Mouse (Mus musculus): Measurements from ENCODE around the gene Tbata.

The Tbata gene

GRCm38 (mm10) chr10:61143343-61143742 is 28.4 kb upstream of the Tbata start:
- H3K27me3 ChIP-seq (ENCODE audit: insufficient read depth, low read length): no peaks in the 10 kb centered on the region
- no peaks in the 10 kb centered on the region for H3K9me3 ChIP-seq (ENCODE audit: low read length)
- no peak overlapping the region for H3K4me3 ChIP-seq (replicated peaks; ENCODE audit: low read length)
- TF ChIP-seq POU5F1 (IDR thresholded peaks at IDR 0.05; ENCODE audit: borderline replicate concordance, low read length) (no peak), CTCF (conservative IDR thresholded peaks at IDR 0.05; ENCODE audit: low read length) (no peak), NANOG (IDR thresholded peaks at IDR 0.05; ENCODE audit: borderline replicate concordance, low read length) (no peak)
- H3K36me3 ChIP-seq (ENCODE audit: insufficient read depth, low read length): peaks cover 27% of the 10 kb centered on the region; the same call in 1 of the 2 replicates
- H3K4me1 ChIP-seq (replicated peaks; ENCODE audit: low read depth, low read length): peaks cover 18% of the 10 kb centered on the region

- peaks cover 29% of the 10 kb centered on the region for H3K4me1 ChIP-seq (replicated peaks; ENCODE audit: low read depth, low read length)
- H3K4me3 ChIP-seq (replicated peaks; ENCODE audit: low read length): peak overlapping the region; percentile 92
- no peaks in the 10 kb centered on the region for H3K9me3 ChIP-seq (ENCODE audit: low read length)
- H3K27me3 ChIP-seq (ENCODE audit: insufficient read depth, low read length): no peaks in the 10 kb centered on the region
- H3K36me3 ChIP-seq (ENCODE audit: insufficient read depth, low read length): peaks cover 22% of the 10 kb centered on the region; the same call in 1 of the 2 replicates
- TF ChIP-seq NANOG (IDR thresholded peaks at IDR 0.05; ENCODE audit: borderline replicate concordance, low read length): peak; percentile 45; the same call in 1 of the 2 replicates
- no peak for TF ChIP-seq POU5F1 (IDR thresholded peaks at IDR 0.05; ENCODE audit: borderline replicate concordance, low read length)
Measured at GRCm38 (mm10) chr10:61145766-61146118, 26.0 kb upstream of the Tbata start.

- no peaks in the 10 kb centered on the region for H3K9me3 ChIP-seq (ENCODE audit: low read length)
- no peak for TF ChIP-seq NANOG (IDR thresholded peaks at IDR 0.05; ENCODE audit: borderline replicate concordance, low read length)
- TF ChIP-seq POU5F1 (IDR thresholded peaks at IDR 0.05; ENCODE audit: borderline replicate concordance, low read length): no peak
- TF ChIP-seq CTCF (conservative IDR thresholded peaks at IDR 0.05; ENCODE audit: low read length): no peak
- peaks cover 18% of the 10 kb centered on the region; the same call in 1 of the 2 replicates for H3K36me3 ChIP-seq (ENCODE audit: insufficient read depth, low read length)
- no peaks in the 10 kb centered on the region for H3K27me3 ChIP-seq (ENCODE audit: insufficient read depth, low read length)
- peak overlapping the region; percentile 92 for H3K4me3 ChIP-seq (replicated peaks; ENCODE audit: low read length)
- H3K4me1 ChIP-seq (replicated peaks; ENCODE audit: low read depth, low read length): peaks cover 29% of the 10 kb centered on the region
Measured at GRCm38 (mm10) chr10:61146119-61146806, 25.5 kb upstream of the Tbata start.

GRCm38 (mm10) chr10:61146807-61147156 is 25.0 kb upstream of the Tbata start:
- TF ChIP-seq CTCF (conservative IDR thresholded peaks at IDR 0.05; ENCODE audit: low read length): no peak
- no peak for TF ChIP-seq POU5F1 (IDR thresholded peaks at IDR 0.05; ENCODE audit: borderline replicate concordance, low read length)
- no peaks in the 10 kb centered on the region for H3K9me3 ChIP-seq (ENCODE audit: low read length)
- peaks cover 13% of the 10 kb centered on the region; the same call in 1 of the 2 replicates for H3K36me3 ChIP-seq (ENCODE audit: insufficient read depth, low read length)

GRCm38 (mm10) chr10:61147157-61148040 is 24.4 kb upstream of the Tbata start, which contains the start of gene Sgpl1:
Sgpl1 (minus strand) TSS chr10:61147703.
- Histone ChIP-seq H3K27me3 (ENCODE audit: insufficient read depth, low read length) (no peaks in the 10 kb centered on the region), H3K4me3 (replicated peaks; ENCODE audit: low read length) (peak within 1 kb of the TSS; percentile 92), H3K9me3 (ENCODE audit: low read length) (no peaks in the 10 kb centered on the region), H3K36me3 (ENCODE audit: insufficient read depth, low read length) (peaks cover 13% of the 10 kb centered on the region; the same call in 1 of the 2 replicates), H3K4me1 (replicated peaks; ENCODE audit: low read depth, low read length) (peaks cover 29% of the 10 kb centered on the region)
- TF ChIP-seq NANOG (IDR thresholded peaks at IDR 0.05; ENCODE audit: borderline replicate concordance, low read length): no peak
- peak; percentile 28; the same call in 1 of the 2 replicates for TF ChIP-seq CTCF (conservative IDR thresholded peaks at IDR 0.05; ENCODE audit: low read length)
- no peak for TF ChIP-seq POU5F1 (IDR thresholded peaks at IDR 0.05; ENCODE audit: borderline replicate concordance, low read length)

More at GRCm38 (mm10) chr10:61146807-61147156, 25.0 kb upstream of the Tbata start:
- H3K4me1 ChIP-seq (replicated peaks; ENCODE audit: low read depth, low read length): peaks cover 29% of the 10 kb centered on the region
- no peaks in the 10 kb centered on the region for H3K27me3 ChIP-seq (ENCODE audit: insufficient read depth, low read length)
- peak overlapping the region; percentile 92 for H3K4me3 ChIP-seq (replicated peaks; ENCODE audit: low read length)

GRCm38 (mm10) chr10:61149476-61149875 is 22.3 kb upstream of the Tbata start:
- Histone ChIP-seq H3K4me3 (replicated peaks; ENCODE audit: low read length) (no peak overlapping the region), H3K4me1 (replicated peaks; ENCODE audit: low read depth, low read length) (peaks cover 29% of the 10 kb centered on the region), H3K36me3 (ENCODE audit: insufficient read depth, low read length) (no peaks in the 10 kb centered on the region), H3K27me3 (ENCODE audit: insufficient read depth, low read length) (no peaks in the 10 kb centered on the region), H3K9me3 (ENCODE audit: low read length) (no peaks in the 10 kb centered on the region)
- TF ChIP-seq NANOG (IDR thresholded peaks at IDR 0.05; ENCODE audit: borderline replicate concordance, low read length) (no peak), CTCF (conservative IDR thresholded peaks at IDR 0.05; ENCODE audit: low read length) (no peak)

GRCm38 (mm10) chr10:61150616-61151015 is 21.1 kb upstream of the Tbata start:
- no peak for TF ChIP-seq NANOG (IDR thresholded peaks at IDR 0.05; ENCODE audit: borderline replicate concordance, low read length)
- no peak for TF ChIP-seq CTCF (conservative IDR thresholded peaks at IDR 0.05; ENCODE audit: low read length)
- TF ChIP-seq POU5F1 (IDR thresholded peaks at IDR 0.05; ENCODE audit: borderline replicate concordance, low read length): no peak
- H3K4me3 ChIP-seq (replicated peaks; ENCODE audit: low read length): no peak overlapping the region
- no peaks in the 10 kb centered on the region for H3K36me3 ChIP-seq (ENCODE audit: insufficient read depth, low read length)
- peaks cover 21% of the 10 kb centered on the region for H3K4me1 ChIP-seq (replicated peaks; ENCODE audit: low read depth, low read length)
- no peaks in the 10 kb centered on the region for H3K27me3 ChIP-seq (ENCODE audit: insufficient read depth, low read length)
- no peaks in the 10 kb centered on the region for H3K9me3 ChIP-seq (ENCODE audit: low read length)

GRCm38 (mm10) chr10:61152131-61152530 is 19.6 kb upstream of the Tbata start:
- H3K4me1 ChIP-seq (replicated peaks; ENCODE audit: low read depth, low read length): peaks cover 19% of the 10 kb centered on the region
- TF ChIP-seq CTCF (conservative IDR thresholded peaks at IDR 0.05; ENCODE audit: low read length): no peak
- no peak for TF ChIP-seq NANOG (IDR thresholded peaks at IDR 0.05; ENCODE audit: borderline replicate concordance, low read length)
- no peak for TF ChIP-seq POU5F1 (IDR thresholded peaks at IDR 0.05; ENCODE audit: borderline replicate concordance, low read length)
- no peaks in the 10 kb centered on the region for H3K27me3 ChIP-seq (ENCODE audit: insufficient read depth, low read length)
- no peaks in the 10 kb centered on the region for H3K9me3 ChIP-seq (ENCODE audit: low read length)
- H3K4me3 ChIP-seq (replicated peaks; ENCODE audit: low read length): no peak overlapping the region
- H3K36me3 ChIP-seq (ENCODE audit: insufficient read depth, low read length): no peaks in the 10 kb centered on the region

All from E14TG2a.4 (cell line).